Mouse (Mus musculus) stomach, postnatal 0 days (tissue): ENCODE measurements around the gene Insl5. TPM values are rescaled to one million over a fixed set of nuclear protein-coding genes. Genes with fewer than 3 reads are reported as not detected.

ENCODE experiments used
- ATAC-seq: fragments of 200-750 bp; cut with Nextera tagmentation; 2 replicates; pipeline ENCODE4 v1.8.0; 2017; ENCODE audit not compliant: low FRiP score, low TSS enrichment
- DNase-seq: peaks from one replicate; pipeline ENCODE4 v3.0.0-alpha.2; 2016; ENCODE audit warnings: low spot score
- H3K27ac ChIP-seq: fragments of 300-500 bp; sonication (generic); replicated peaks from 2 replicates; pipeline ENCODE4 v1.5.1; 2014; ENCODE audit warnings: mild to moderate bottlenecking, control low read depth
- H3K27me3 ChIP-seq: fragments of 300-500 bp; sonication (generic); 2 replicates; pipeline ENCODE4 v1.6.1; 2014; ENCODE audit warnings: low read length; ENCODE audit not compliant: control insufficient read depth, insufficient read depth
- H3K36me3 ChIP-seq: fragments of 300-500 bp; sonication (generic); 2 replicates; pipeline ENCODE4 v1.6.1; 2014; ENCODE audit warnings: low read length, mixed read lengths; ENCODE audit not compliant: control insufficient read depth, insufficient read depth
- H3K4me1 ChIP-seq: fragments of 300-500 bp; sonication (generic); replicated peaks from 2 replicates; pipeline ENCODE4 v1.6.1; 2014; ENCODE audit warnings: antibody characterized with exemption; ENCODE audit not compliant: control insufficient read depth, insufficient read depth
- H3K4me2 ChIP-seq: fragments of 300-500 bp; sonication (generic); replicated peaks from 2 replicates; pipeline ENCODE4 v1.6.1; 2014; ENCODE audit warnings: low read depth, mild to moderate bottlenecking, control low read depth, moderate library complexity
- H3K4me3 ChIP-seq: fragments of 300-500 bp; sonication (generic); 2 replicates; pipeline ENCODE4 v1.5.1; 2014; ENCODE audit warnings: low read depth, low read length, control low read depth
- H3K9ac ChIP-seq: fragments of 300-500 bp; sonication (generic); 2 replicates; pipeline ENCODE4 v1.6.1; 2014; ENCODE audit warnings: mild to moderate bottlenecking, low read length, control low read depth, mixed read lengths
- H3K9me3 ChIP-seq: fragments of 300-500 bp; sonication (generic); 2 replicates; pipeline ENCODE4 v1.6.1; 2016; ENCODE audit warnings: low read length; ENCODE audit not compliant: control insufficient read depth
- CTCF ChIP-seq: IDR thresholded peaks from 2 replicates; pipeline ENCODE4 v1.5.1; 2016; ENCODE audit warnings: antibody characterized with exemption, low read depth, mild to moderate bottlenecking, moderate library complexity
- EP300 ChIP-seq: optimal IDR thresholded peaks from 2 replicates; pipeline ENCODE3; 2016; ENCODE audit warnings: antibody characterized with exemption
- WGBS: fragments of 180-500 bp; shearing (Covaris S2); extraction: QIAGEN DNeasy Blood & Tissue Kit; methylation state at CpG from one replicate; pipeline ENCODE4 v1.1.7; 2014; 5-methylcytosine and 5-hydroxymethylcytosine counted together
- polyA plus RNA-seq: library from polyadenylated mRNA; unstranded; fragments of >200 nt; fragmentation: Nextera tagmentation; extraction: Ambion mirVana; gene quantifications from 2 replicates; pipeline ENCODE4 v1.2.1, GENCODE M21; 2015

Insl5 gene
- polyA plus RNA-seq, 1 experiment from 2014 or later = not detected

DNA sequence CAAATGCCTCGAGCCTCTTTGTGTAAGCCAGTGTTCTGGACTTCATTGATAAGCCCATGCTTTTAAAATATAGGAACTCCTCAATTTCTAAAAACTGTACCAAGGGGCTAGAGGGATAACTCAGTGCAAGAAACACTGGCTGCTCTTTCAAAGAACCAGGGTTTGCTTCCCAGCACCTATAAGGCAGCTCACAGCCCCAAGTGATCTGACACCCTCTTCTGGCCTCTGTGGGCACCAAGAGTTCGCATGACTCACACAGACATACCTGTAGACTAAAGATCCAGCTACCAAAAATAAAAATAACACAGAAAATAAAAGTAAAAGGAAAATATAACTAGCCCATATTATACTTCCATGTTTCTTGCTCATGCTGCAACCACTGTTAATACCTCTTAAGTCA is 38.9 kb downstream of the Insl5 start:
- no peaks in the 10 kb centered on the region for H3K27me3 ChIP-seq
- H3K4me2 ChIP-seq = no peak overlapping the region
- 81% methylated on average over 2 of the region's 2 CpGs for WGBS
- H3K27ac ChIP-seq = no peak overlapping the region
- no peak for DNase-seq
- no peaks in the 10 kb centered on the region for H3K36me3 ChIP-seq
- H3K4me3 ChIP-seq = no peak overlapping the region
- TF ChIP-seq EP300 (no peak), CTCF (no peak)
- ATAC-seq = no peak
- no peak overlapping the region for H3K9ac ChIP-seq
- H3K9me3 ChIP-seq = no peaks in the 10 kb centered on the region
- no peaks in the 10 kb centered on the region for H3K4me1 ChIP-seq

DNA sequence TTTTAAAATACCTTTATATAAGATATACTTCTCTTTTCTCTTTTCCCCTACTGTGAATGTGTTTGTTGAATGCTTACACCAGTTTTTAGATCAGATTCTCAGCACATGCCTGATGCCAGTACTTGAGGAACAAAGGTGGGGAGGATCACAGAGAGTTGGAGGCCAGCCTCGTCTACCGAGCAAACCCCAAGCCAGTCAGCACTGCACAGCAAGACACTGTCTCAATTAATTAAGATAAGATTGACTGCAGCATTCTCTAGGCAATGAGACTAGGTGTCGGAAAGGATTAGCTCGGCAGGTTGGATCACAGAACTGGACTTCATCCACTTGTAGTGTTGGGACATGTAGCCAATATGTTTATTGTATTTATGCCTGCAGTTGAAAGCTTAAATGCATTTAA is 39.3 kb downstream of the Insl5 start:
- Histone ChIP-seq H3K4me1 (no peaks in the 10 kb centered on the region), H3K9ac (no peak overlapping the region), H3K4me3 (no peak overlapping the region), H3K36me3 (no peaks in the 10 kb centered on the region), H3K27me3 (no peaks in the 10 kb centered on the region), H3K4me2 (no peak overlapping the region), H3K9me3 (no peaks in the 10 kb centered on the region), H3K27ac (no peak overlapping the region)
- no peak for DNase-seq
- ATAC-seq = no peak
- TF ChIP-seq EP300 (no peak), CTCF (no peak)
- WGBS = 70% methylated on average over 4 of the region's 4 CpGs

DNA sequence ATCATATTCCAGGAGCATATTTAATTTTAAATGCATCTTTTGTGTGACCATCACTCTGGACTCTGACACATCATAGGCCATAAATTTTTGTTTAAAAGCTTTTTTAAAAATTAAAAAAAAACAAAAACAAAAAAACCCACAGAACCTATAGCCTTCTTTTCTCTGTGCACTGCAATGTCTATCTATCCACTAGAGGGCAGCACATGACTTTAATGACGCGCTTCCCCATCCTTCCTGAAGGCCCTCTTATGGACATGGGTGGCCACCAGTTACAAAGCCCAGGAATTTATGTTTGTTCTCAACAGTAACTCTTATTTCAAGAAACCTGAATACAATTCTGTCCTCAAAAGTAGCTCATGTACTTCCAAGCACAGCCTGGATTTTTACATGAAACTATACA is 39.7 kb downstream of the Insl5 start:
- no peak overlapping the region for H3K9ac ChIP-seq
- H3K27ac ChIP-seq = no peak overlapping the region
- no peaks in the 10 kb centered on the region for H3K27me3 ChIP-seq
- no peak for TF ChIP-seq EP300
- peak; percentile 93 for TF ChIP-seq CTCF
- H3K4me2 ChIP-seq = no peak overlapping the region
- no peaks in the 10 kb centered on the region for H3K4me1 ChIP-seq
- DNase-seq = peak; percentile 38
- no peaks in the 10 kb centered on the region for H3K9me3 ChIP-seq
- H3K4me3 ChIP-seq = no peak overlapping the region
- H3K36me3 ChIP-seq = no peaks in the 10 kb centered on the region
- WGBS = 2% methylated on average over 2 of the region's 2 CpGs
- peak; percentile 61; the same call in 1 of the 2 replicates for ATAC-seq

DNA sequence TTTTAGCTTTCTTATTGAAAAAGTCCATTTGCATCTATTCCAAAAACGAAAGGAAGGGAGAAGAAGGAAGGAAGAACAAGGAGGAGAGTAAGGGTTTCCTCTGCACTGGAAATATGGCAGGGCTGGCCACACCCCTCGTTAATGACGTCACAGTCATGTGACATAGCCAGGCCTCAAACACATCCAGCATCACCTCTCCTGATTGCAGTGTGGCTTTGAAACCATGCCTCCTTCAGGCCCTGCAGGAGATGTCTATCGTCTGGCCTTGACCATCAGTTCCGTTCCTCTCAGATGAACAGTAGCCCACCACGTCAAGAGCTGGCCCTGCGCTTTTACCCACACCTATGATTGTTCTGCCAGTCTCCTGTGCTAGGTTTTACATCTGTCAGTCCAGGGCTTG is 40.5 kb downstream of the Insl5 start:
- no peaks in the 10 kb centered on the region for H3K36me3 ChIP-seq
- no peak for DNase-seq
- no peak overlapping the region for H3K4me3 ChIP-seq
- H3K4me2 ChIP-seq = no peak overlapping the region
- H3K27me3 ChIP-seq = no peaks in the 10 kb centered on the region
- H3K9me3 ChIP-seq = no peaks in the 10 kb centered on the region
- no peak for ATAC-seq
- no peak overlapping the region for H3K27ac ChIP-seq
- no peaks in the 10 kb centered on the region for H3K4me1 ChIP-seq
- TF ChIP-seq CTCF = no peak
- no peak for TF ChIP-seq EP300
- WGBS = 82% methylated on average over 7 of the region's 7 CpGs
- no peak overlapping the region for H3K9ac ChIP-seq

DNA sequence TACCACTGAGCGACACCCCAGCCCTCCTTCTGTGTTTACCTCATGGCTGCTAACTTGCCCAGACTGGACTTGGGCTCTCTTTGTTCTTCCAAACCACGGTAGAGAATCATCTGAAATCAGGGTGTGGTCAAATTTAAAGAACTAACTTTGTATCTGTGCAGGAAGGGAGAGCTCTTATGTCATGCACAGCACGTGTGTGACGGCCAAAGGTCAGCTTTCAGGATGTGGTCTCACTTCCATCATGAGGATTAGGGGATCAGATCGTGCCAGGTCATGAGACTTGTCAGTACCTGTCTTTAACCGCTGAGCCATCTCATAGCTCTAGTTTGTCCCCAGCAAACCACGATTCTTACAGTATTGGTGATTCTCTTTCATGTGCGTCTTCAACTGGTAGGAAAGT is 44.9 kb downstream of the Insl5 start:
- Histone ChIP-seq H3K27ac (no peak overlapping the region), H3K4me2 (no peak overlapping the region), H3K9ac (no peak overlapping the region), H3K36me3 (no peaks in the 10 kb centered on the region), H3K27me3 (no peaks in the 10 kb centered on the region), H3K4me3 (no peak overlapping the region), H3K4me1 (no peaks in the 10 kb centered on the region), H3K9me3 (no peaks in the 10 kb centered on the region)
- no peak for ATAC-seq
- TF ChIP-seq EP300 (no peak), CTCF (no peak)
- DNase-seq = no peak
- WGBS = 61% methylated on average over 8 of the region's 8 CpGs

DNA sequence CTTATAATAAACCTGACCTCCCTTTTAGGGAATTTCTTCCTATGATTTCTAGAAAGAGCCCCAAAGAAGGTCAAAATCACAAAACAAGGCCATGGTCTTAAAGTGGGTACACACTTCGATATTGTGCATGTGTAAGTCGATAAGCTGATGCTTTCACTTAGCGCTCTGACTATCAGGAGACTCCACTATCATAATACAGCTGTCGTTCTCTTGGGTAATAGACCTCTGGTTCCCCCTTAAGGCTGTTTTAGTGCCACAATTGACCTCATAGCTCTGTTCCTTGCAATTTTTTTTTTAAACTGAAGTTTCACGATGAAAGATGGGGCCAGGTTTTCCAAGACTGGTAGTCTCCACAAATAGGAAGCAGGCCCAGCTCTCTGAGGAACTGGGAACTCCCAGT is 47.3 kb downstream of the Insl5 start:
- ATAC-seq (no peak), DNase-seq (no peak)
- Histone ChIP-seq H3K27me3 (no peaks in the 10 kb centered on the region), H3K9ac (no peak overlapping the region), H3K4me2 (peak overlapping the region; percentile 46; the same call in 1 of the 2 replicates), H3K36me3 (no peaks in the 10 kb centered on the region), H3K4me1 (no peaks in the 10 kb centered on the region), H3K4me3 (no peak overlapping the region; the same call in 1 of the 2 replicates), H3K27ac (no peak overlapping the region), H3K9me3 (no peaks in the 10 kb centered on the region)
- 54% methylated on average over 5 of the region's 5 CpGs for WGBS
- peak; percentile 43 for TF ChIP-seq CTCF
- TF ChIP-seq EP300 = no peak
